Mouse (Mus musculus) adrenal gland (tissue): ENCODE results near the gene Cdc37.
"Not testable (repeated sequence)": the region's sequence is repeated elsewhere in the genome, so short reads cannot be mapped to it uniquely, and the experiment has no call there.

Experiments
- intact Hi-C: fragments of 180-260 bp; cut with DNase I; formaldehyde crosslinking; loops from one replicate; pipeline ENCODE4 v1.15.1; 2025
- long read RNA-seq, 2 experiments: library from polyadenylated mRNA; unstranded; transcript quantifications; one replicate each; pipeline ENCODE4 v2.0.0; 2020; ENCODE audit warnings: borderline replicate concordance in 1 of 2; ENCODE audit not compliant: insufficient replicate concordance in 1 of 2

Gene Cdc37
- long read RNA-seq, experiment 1, full-length matches to known transcripts = 222 of 242 reads
- long read RNA-seq, experiment 1, partial matches to known transcripts = 13 of 242 reads
- long read RNA-seq, experiment 1, other reads (novel, unspliced or antisense) = 7 of 242 reads
- long read RNA-seq, experiment 2, full-length matches to known transcripts = 224 of 262 reads
- long read RNA-seq, experiment 2, partial matches to known transcripts = 28 of 262 reads
- long read RNA-seq, experiment 2, other reads (novel, unspliced or antisense) = 10 of 262 reads

DNA sequence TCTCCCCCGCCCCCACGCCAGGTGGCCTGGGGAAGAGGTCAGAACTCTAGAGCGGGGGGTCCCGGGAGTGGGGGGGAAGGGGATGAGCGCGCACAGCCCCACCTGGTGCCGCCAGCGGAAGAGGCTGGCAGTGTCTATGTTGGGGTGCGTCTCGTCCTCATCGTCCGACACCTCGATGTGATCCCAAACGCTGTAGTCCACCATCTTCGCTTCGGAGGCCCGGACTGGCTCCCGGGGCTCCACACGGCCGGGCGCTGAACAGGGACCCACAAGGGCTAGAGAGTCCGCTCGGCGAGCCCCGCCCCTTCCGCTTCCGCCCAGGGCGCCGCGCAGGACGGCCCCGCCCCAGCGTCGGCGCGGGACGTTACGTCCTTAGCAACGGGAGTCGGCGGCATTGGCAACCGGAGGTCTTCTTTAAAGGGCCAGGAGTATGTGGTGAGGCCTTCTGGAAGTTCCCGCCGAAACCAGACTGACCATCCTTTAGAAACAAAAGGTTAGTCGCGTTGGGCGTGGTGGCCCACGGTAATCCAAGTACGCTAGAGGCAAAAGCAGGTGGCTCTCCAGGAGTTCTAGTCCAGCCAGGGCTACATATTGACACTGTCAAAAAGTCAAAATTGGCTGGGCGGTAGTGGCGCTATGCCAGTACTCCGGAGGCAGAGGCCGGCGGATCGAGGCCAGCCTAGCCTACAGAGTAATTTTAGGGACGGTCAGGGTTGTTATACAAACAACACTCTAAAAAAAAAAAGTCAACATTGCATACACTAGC, at the start of gene Cdc37:
TSS of gene Cdc37 (minus strand) at position 329 of the 766 bp plus-strand sequence.
- intact Hi-C loops = no loop called here

DNA sequence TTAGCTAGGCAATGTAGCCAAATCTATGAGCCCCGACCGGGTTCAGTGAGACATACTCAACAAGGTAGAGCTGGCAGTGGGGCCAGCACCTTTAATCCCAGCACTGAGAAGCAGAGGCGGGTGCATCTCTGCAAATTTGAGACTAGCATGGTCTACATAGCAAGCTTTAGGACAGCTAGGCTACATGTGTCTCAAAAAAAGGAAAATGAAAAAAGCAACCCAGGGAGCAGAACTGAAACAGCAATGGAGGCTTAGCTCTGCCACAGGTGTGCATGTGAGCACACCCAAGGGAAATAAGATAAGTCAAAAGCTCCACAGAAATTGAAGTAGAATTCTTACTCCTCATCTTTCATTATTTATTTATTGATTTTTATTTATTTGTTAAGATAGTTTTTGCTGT, 49.2 kb upstream of the Cdc37 start:
- intact Hi-C loops = no loop called here

DNA sequence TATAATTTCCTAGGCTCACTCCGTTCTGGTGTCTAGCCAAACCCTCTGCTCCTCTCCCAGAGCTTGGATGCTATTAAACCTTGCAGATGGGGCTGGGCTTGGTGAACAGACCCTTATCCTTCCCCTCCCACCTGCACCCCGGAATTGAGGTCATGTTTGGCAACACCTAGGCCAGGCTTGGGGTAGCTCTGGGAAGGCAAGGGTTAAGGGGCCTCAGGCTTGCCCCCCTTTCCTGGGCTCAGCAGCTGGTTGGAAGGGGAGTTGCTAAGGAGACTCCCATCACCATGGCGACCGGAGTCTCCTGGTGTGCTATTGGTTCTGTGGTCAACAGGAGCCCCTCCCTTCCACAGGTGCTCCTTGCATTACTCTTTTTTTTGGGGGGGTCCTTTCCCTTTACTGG, 48.2 kb upstream of the Cdc37 start:
- intact Hi-C loops = no loop called here

DNA sequence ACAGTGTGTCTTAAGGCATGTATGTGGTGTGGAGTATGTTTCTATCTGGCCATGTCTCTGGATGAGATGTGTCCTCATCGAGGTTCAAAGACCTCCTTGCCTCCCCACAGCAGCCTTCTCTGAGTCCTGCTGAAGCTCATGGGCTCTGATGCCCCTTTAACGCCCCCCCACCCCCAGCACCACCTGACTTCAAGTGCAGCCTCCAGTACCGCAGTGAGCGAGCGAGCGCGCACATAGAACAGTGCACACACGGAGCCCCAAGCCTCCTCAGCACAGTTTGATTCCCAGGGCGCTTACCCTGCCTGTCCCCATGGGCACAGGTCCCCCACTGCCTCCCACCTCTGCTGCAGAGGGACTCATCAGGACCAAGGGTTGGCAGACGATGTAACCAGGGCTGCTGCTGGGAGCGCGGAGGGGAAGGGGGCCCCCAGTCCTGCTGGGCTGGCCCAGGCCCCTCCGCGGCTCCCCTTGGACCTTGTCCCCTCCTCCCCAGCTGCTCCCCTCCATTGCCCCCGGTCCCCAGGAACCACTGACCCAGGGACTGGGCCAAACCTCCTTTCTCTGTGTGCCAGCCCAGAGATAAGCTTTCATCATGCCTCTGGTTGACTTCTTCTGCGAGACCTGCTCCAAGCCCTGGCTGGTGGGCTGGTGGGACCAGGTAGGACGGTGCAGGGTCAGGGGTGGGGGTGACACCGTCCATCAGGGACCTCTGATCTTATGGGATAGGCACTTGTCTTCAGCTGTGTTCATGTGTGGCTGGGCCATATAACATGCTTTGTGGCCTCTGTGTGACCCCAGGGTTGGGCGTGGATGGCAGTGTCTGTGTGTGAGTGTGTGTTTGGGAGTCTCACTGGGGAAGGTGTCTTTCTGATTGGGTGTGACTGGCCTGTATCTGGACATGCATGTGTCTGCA, 47.0 kb upstream of the Cdc37 start:
- intact Hi-C loops = no loop called here

DNA sequence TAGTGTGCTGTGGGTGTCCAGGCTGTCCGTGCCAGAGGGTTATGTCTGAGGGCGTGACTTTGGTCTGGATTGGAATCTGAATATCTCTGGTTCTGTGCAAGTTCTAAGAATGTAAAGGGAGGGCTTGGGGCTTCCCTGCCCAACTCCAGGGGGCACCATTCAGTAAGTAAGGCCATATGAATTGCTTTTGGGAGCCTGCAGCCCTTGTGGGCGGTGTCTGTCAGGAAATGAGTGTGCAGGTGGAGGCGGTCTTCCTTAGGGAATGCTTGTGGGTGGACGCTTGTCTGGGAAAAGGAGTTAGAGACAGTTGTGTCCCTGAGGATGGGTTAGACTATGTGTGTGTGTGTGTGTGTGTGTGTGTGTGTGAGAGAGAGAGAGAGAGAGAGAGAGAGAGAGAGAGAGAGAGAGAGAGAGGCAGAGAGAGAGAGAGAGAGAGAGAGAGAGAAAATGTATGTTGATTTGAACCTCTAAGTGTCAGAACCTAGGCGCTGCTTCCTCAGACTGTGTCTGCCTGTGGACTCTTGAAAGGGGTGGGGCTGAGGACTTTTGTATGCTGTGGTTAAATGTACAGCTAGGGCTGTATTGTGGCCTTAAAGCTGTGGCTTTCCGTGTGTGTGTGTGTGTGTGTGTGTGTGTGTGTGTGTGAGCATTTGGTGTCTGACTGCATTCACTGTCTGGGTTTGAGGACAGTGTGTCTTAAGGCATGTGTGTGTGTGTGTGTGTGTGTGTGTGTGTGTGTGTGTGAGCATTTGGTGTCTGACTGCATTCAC, 46.1 kb upstream of the Cdc37 start:
- intact Hi-C loops = not testable (repeated sequence)

DNA sequence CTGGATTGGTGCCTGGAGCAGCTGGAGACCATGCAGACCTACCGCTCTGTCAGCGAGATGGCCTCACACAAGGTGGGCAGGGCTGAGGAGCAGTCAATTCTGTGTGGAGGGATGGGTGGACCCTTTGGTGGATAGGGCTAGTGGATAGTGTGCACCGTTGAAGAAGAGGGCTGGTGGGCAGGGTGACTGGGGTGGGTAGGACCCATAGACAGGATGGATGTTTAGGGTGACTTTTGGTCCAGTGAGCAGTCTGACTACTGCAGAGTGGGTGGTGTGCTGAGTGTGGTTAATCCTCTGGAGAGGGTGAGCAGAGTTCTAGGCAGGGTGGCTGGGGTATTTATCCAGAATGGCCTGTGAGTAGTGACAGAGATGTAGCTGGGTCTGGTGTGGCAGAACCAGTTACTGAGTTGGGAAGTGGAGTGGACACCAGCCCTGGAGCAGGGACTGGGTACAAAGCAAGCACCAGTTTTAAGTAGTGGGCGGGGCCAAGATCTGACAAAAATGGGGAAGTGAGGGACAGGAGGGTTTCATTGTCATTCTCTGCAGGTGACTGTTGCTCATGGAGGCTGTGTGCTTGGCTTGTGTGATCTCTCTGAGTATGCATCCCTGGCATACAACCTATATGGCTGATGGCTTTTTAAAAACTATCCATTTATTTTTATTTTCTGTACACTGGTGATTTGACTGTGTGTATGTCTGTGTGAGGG, 45.2 kb upstream of the Cdc37 start:
- intact Hi-C loops = no loop called here

DNA sequence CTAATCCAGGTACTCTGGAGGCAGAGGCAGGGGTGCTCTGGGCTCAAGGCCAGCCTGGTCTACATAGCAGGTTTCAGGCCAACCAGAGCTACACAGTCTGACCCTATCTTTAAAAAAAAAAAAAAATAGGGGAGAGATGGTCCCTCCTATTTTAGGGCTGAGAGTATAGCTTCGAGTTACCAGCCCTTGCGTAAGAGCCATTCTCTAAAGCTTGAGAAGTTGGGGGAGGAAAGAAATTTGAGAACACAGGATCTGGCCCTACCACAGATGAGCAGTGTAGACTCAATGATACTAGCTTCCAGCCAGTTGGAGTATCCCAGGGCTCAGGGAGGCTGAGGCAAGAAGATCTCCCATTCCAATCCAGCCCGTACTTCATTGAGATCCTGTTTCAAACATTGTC, 44.0 kb upstream of the Cdc37 start:
- intact Hi-C loops = no loop called here

DNA sequence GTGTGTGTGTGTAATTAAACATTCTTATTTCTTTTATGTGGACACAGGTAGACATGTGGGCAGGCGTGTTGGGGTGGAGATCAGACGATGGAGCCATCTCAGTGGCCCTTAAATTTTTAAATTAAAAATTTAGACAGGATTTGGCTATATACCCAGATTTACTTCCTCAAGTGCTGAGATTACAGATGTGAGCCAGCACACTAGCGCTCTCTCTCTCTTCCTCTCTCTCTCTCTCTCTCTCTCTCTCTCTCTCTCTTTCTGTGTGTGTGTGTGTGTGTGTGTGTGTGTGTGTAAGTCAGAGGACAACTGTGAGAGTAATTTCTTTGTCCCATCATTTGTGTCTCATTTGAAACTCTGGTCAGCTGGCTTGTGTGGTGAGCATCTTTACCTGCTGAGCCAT, 40.9 kb upstream of the Cdc37 start:
- intact Hi-C loops = no loop called here

DNA sequence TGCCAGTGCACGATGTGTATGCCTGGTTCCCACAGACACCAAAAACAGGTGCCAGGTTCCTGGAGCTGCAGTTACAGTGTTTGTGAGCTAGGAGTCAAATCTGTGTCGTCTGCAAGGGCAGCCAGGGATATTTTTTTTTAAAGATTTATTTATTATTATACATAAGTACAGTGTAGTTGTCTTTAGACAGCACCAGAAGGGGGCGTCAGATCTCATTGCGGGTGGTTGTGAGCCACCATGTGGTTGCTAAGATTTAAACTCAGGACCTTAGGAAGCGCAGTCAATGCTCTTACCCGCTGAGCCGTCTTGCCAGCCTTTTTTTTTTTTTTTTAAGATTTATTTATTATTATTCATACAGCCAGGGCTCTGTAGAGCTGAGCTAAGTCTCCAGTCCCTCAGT, 40.1 kb upstream of the Cdc37 start:
- intact Hi-C loops = no loop called here

DNA sequence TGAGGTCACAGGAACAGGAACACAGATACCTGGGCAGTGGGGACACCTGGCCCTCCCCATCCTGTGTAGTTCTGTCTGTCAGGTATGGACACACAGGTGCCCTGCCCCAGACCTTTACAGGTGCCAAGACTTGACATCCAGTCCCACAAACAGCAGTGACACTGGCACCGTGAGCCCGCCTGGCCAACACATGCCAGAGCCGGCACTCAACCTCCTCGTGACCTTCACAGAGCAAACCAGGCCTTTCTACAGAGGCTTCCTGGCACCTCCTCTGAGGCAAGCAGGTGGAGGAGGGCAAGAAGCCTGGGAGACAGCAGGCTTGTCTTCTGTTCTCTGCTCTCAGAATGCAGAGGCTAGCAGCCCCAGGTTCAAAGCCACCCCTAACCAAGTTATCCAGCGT, 35.7 kb upstream of the Cdc37 start:
- intact Hi-C loops = no loop called here

DNA sequence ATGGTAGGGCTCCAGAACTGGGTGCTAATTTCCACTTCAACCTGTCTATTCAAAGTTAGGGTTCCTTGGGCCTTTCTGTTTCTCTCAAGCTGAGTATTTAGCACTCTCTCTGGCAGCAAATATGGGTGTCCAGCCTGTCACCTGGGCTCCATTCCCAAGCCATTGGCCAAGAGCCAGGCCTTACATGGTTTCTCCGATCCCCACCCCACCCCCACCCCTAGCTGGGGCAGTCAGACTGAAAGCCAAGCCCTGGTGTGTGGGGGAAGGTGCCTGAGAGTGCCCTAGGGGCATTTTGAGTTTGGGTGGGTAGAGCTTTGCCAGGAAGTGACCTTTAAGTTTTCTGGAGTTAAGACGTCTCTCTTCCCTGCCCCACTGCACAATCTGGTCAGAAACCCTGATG, 35.0 kb upstream of the Cdc37 start:
- intact Hi-C loops = no loop called here

DNA sequence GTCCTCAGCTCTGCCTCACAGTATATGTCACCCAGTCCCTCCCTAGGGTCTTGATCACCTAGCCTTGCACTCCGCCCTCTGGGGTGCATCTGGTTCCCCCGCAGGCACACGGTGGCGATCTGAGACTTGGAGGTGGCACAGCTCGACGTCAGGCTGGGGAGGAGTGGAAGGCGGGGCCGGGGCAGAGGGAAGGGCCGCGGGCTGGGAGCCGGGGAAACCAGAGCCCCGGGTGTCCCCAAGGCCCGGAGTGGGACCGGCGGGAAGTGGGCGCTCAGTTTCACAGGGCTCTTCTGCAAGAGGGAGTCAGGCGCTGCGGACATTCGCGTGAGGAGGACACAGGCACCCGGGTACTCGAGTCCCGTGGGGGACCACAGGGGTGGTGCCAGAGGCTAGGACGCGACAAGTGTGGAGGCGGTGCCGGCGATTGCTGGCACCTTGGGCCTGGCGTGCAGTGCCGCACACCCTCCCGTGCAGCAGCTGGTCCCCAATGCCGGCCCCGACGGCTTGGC, 34.2 kb upstream of the Cdc37 start:
- intact Hi-C loops = no loop called here

DNA sequence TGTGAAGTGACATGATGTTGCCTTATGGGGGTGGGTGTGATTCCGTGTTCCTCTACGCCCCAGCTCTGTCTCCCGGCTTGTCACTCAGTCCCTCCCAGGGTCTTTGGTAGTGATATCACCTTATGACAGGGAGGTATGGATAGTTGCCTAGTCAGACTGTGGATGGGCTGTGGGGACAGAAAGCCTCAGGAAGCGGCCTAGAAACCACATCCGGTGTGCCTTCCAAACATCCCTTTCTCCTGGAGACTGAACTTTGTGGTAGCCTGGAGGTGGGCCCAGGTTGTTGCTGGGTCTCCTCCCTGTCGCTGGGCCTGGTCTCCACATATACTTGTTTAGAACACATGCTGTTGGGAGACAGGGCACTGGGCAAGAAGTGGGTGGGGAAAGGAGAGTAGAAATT, 33.6 kb upstream of the Cdc37 start:
- intact Hi-C loops = no loop called here

DNA sequence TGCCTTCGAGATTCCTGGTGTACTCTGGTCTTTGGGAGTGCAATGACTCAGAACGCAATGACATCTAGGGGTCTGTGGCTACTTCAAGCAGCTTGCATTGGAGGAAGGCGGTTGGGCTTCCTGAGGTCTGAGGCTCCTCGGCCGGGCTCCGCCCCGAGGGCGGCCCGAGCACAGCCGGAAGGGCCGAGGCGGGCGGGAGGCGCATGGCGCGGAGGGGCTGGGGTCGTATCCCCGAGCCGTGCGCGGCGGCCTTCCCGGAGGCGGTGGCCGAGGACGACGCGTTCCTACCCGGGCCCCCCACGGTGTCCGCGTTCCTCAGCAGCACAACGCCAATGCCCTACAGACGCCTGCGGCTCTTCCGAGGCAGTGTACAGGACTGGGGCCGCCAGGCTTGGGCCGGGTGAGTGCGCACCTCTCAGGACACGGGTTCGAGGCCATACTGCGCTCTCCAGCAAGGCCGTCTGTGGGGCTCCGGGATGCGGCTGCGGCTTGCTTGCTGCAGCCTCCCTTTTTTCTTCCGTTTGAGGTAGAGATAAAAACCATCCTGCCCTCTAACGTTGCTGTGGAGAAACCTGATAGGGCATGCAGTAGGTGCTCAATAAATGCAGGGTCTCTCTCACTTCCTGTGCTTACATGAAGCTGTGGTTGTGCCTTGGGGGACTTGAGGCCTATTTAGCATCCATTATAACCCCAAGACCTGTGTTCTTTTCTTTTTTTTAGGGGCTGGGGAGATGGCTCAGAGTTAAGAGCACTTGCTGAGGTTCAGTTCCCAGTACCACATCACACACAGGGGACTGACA, 31.8 kb upstream of the Cdc37 start:
- intact Hi-C loops = no loop called here

DNA sequence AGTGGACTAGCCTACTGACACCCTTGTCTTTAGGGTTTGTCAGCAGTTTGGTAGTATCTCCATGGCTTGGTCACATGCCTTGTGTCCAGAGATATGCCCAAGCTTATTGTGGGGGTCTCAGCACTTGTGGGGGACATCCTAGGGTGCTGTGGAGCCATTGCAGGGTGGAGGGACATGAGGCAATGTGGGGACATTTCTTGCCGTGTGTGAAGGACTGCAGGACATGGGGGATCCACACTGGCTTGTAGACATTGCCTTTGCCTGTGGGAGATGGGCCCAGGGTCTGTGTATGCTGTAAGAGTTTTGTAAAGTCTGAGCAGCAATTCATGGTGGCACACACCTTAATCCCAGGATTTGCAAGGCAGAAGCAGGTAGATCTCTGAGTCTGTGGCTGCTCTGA, 31.1 kb upstream of the Cdc37 start:
- intact Hi-C loops = no loop called here

DNA sequence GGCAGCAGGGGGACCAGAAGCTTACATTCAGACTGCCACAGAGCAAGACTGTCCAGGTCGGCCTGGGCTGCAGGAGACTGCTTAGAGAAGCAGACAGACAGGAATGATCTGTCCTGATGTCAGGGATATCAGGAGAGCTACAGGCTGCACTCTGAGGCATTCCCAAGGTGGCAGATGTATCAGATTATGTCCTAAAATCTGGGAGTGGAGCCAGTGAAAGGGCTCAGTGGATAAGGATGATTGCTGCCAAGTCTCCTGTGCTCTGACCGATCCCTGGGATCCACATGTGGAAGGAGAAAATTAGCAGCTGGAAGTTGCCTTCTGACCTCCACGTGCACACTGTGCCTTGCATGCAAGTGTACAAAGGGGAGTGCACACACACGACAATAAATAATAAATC, 30.6 kb upstream of the Cdc37 start:
- intact Hi-C loops = no loop called here

DNA sequence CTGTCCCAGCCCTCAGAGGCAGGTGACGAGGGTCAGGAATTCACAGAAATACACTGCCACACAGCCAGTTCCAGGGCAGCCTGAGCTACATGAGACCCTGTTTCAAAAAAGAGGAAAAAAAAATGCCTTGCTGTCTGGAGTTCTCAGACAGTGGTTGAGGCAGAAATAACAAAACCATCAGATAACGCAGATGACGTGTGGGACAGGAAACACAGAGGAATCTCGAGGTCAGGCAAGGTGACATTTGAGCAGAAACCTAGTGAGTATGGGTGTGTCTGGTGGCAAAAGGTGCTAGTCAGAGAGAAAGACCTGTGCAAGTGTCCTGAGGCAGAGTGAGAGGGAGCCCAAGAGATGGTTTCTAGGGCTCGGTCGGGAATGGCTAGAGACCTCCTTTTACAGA, 22.6 kb upstream of the Cdc37 start:
- intact Hi-C loops = no loop called here

DNA sequence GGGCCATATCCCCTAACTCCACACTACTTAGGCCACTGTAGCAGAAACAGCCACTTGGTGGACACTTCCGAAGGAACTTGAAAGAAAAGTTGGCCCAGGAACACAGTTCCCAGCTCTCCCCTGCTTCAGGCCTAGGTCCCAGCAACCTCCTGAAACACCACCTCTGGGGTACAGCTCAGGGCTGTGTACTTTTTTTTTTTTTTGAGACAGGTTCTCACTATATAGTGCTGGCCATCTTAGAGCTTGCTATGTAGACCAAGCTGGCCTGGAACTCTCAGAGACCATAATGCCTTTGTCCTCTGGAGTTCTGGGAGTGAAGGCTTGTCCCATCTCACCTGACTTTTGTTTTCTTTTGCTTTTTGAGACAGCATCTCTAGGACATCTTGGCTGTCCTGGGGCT, 19.4 kb upstream of the Cdc37 start:
- intact Hi-C loops = no loop called here
